Mouse (Mus musculus) stomach, postnatal 0 days (tissue): ENCODE data around the gene Cntnap2.

Source experiments
- CTCF ChIP-seq: IDR thresholded peaks from 2 replicates; pipeline ENCODE4 v1.5.1; 2016; ENCODE audit warnings: antibody characterized with exemption, low read depth, mild to moderate bottlenecking, moderate library complexity
- EP300 ChIP-seq: optimal IDR thresholded peaks from 2 replicates; pipeline ENCODE3; 2016; ENCODE audit warnings: antibody characterized with exemption

DNA sequence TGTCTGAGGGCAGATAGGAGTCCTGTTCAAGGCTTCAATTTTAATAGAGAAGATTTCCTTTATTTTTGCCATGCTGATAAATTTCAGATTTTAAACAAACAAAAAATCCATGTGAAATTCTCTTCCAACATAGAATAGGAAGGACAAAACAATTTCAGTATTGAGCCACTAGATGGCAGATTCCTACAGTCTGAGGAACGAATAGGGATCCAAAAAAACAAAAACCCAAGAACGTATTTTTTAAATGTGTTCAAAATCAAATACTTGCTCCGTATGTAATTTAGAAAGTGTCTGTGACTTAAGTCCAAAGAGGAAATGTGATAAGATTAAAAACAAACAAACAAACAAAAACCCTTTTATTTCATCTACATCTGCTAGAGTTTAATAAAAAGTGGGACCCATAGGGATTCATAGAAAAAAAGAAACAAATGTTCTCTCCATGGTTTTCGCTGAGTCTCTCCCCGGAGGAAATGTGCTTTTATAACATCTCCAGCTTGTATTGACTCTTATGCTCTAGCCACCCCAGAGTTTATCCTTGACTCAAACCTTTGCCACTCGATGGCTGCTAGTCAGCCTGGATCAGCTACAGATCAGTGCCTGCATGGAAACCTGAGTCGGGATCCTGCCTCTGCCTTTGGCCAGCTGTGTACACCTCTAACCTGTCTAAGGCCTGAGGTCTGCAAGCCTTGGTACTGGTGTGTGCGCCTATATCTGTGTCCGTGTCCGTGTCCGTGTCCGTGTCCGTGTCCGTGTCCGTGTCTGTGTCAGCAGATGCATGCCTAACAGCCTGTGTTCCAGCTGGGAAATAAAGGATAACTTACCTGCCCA is 2255.6 kb downstream of the Cntnap2 start:
- TF ChIP-seq CTCF = peak; percentile 86
- TF ChIP-seq EP300 = no peak
